Mouse (Mus musculus) frontal cortex, postnatal 25 days (tissue): ENCODE measurements around the gene Gdap1l1.
"Not testable (repeated sequence)": the region's sequence is repeated elsewhere in the genome, so short reads cannot be mapped to it uniquely, and the experiment has no call there.

ENCODE experiments used
- DNase-seq, 2 experiments: peaks; one replicate each; pipeline ENCODE4 v3.0.0; 2022; ENCODE audit warnings: low spot score in 2 of 2

The Gdap1l1 gene

DNA sequence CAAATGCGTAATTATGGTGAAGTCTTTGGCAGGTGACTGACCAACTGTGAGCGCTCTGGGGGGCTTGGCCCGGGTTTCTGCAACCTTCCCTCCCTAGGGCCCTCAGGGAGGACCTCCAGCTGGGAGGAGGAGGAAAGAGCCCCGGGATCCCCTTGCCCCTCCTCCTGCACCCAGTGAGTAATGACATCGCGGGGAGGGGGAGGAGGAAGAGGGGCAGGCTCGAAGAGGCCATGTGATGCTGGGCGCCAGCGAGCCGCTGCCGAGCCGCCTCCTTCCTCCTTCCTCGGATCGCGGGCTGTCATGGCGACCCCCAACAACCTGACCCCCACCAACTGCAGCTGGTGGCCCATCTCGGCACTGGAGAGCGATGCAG is at the start of gene Gdap1l1:
Gdap1l1 (plus strand) TSS at position 231 of the 373 bp plus-strand sequence.
- peak; percentile 52 to 61 for DNase-seq

DNA sequence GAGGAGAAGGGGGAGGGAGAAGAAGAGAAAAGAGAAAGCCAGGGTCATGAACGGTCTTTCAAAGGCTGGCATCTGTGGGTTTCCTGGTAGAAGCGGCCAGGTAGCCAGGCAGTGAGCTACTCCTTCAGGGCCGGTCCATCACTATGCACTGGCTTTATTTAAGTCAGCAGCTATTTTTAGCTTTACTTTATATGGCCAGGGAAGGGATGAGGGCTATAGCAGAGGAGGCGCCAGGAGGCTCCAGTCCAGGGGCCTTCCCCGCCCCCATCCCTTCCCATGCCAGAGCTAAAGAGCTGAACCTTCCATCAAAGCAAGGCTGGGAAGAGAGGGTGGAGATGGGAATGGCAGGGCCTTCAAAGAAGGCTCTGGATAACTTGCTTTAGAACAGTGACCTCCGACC is 45.8 kb upstream of the Gdap1l1 start:
- DNase-seq = no peak

DNA sequence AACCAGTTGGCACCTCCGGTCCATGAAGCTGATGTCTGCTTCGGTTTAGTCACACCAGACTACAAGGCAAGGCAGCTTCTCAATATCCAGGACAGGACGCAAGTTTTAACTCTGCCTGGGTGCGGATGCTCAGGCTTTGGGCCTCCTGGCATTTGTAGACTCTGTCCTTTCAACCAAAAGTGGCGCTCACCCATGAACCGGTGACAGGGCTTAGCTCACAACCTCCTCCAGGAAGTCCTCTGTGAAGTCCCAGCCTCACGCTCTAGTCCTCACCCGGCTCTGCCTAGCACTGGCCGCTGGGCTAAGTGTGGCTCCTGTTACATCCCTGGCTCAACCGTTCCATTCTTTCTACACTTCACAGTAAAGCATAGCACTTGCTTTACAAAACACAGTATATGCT is 45.0 kb upstream of the Gdap1l1 start:
- DNase-seq = no peak

DNA sequence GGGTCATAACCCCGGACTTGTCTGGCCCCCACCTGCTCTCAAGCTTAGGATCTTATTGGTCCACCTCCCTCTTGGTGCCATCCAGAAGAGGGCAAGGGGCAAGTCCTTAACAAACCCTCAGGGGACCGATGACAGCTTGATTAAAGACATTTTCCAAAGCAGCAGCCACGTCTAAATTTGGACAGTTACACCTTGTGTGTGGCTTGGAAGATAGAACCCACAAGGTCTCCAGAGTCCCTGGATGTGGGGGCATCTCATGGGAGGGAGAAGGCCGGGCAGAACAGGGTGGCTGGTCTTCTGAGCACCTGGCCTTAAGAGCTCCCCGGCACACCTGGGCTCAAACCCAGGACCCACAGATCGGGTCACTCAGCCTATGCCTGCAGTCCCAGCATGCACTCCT is 44.3 kb upstream of the Gdap1l1 start:
- no peak for DNase-seq

DNA sequence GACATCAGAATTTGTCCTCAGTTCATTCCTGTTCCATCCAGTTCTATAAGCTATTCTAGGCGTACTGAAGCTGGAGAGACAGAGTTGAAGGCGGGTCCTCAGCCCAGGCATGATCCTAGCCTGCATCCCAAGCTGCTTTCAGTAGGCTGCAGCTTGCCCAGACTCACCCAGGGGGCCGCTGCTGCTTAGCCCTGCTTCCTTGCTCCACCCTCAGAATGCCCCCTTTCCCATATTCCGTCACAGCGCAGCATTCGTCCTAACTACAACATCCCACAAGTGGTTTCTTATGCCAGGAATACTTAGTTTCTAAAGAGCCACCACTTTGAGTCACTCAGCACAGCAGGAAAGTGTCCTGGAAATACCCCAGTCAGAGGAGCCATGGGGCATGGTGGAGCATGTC is 43.3 kb upstream of the Gdap1l1 start:
- no peak for DNase-seq

DNA sequence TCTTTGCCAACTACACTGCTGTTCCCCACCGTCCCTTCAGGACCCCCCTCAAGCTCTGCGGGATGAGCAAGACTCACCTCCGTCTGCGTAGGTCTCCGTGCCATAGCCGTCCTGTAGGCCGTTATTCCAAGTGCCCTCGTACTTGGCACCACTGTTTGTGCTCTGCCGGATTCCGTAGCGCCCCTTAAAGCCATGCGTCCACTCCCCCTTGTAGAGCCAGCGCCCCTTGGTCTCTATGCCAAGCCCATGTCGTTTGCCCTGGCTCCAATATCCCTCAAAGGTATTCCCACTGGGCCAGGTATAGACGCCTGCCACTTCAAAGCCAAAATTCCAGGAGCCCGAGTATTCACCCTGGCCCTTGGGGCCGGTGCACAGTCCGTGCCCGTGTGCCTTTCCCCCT is 41.2 kb upstream of the Gdap1l1 start:
- no peak for DNase-seq

DNA sequence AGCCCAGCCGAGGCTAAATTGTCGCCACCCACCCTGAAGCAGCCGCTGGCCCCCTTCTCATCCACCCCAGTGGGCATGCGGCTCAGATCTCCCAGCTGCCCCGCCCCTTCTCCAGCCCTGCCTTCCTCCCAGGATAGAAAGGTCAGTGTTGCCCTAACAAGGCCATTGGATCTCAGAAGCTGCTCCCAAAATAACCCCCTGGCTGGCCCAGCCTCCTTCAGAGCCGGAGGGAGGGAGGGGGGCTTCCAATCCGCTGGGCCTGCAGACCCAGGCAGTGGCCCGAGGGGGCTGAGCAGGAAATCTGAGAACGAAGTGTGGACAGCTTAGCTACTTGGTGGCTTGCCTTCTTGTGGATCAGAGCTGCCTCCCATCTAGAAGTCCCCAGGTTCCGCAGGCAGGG is 40.4 kb upstream of the Gdap1l1 start, which contains the start of gene Jph2:
Jph2 (minus strand) TSS at position 89 of the 400 bp plus-strand sequence.
- DNase-seq = no peak

DNA sequence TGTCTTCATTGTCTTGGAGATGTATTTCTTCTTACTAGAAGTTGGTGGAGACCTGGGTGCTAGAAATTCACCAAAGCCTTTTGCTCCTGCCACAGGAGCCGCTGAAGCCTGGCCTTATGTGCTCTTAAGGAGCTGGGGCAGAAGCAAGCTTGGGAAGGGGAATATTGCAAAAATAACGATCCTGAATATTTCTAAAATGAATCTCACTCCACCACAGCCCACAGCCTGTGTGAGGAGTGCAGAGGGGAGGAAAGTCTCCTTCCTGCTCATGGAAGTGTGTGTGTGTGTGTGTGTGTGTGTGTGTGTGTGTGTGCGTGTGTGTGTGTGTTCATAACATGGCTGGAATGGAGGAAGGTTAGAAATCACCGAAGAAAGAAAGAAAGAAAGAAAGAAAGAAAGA is 39.5 kb upstream of the Gdap1l1 start:
- no peak for DNase-seq

DNA sequence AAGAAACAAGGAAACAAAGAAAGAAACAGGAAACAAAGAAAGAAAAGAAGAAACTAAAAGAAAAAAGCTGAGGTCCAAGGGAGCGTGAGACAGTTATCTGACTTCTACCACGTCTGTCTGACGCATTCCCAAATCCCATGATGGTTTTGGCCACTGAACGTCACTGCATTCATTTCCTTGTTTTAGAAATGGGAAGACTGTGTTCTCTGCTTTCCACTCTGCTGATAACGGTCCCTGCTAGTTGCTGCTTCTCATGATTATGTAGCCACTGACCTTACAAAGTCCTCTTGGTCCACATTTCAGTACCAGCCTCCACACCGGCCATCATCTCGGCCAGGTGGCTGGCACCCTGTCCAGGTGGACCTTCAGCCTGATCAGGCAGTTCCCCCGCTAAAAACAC is 39.1 kb upstream of the Gdap1l1 start:
- DNase-seq = no peak

DNA sequence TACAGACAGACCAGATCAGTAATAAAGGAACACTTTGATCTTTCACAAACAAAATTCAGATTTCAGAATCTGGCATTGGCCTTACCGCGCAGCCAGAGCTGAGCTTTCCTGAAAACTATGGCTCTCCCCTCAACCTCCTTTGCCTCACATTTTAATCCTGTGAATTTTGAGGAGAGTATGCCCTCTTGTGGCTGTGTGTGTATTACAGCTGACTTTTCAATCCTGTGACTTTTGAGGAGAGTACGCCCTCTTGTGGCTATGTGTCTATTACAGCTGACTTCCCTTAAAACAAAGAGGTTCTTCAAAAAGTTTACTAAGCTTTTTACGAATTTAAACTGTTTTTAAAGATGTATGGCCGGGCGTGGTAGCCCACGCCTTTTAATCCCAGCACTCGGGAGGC is 37.1 kb upstream of the Gdap1l1 start:
- DNase-seq = peak; percentile 74 to 81

DNA sequence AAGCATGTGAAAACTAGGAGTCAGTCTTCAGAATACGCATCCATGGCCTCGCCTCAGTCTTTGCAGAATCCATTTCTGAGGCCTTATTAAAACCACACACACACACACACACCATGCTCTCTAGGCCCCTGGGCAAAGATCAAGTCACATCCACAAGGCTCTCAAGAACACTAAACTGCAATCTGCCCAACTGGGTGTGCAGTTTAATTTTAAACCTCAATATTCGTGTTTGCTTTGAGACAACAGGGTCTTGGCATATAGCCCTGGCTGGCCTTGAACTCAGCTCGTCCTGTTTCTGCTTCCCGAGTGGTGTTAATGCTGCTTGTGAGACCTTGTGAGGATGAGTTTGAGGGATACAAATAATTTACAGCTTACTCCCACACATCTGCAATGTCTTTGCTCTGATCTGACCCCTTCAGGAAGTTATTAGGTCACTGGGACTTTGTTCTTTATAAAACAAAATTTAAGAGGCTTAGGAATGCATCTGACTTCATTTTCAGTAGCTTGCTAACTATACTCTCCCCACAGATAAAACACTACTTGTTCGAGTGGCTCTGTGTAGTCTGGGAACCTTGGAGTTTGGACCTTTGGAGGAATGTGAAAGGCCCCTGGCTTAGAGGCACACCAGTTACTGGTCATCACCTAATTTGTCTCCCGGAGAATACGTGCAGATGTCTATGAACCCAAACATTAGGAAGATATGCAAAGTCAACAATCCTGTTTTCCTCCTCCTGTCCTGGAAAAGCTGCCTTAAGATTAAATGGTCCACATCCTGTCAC is 34.0 kb upstream of the Gdap1l1 start:
- no peak for DNase-seq

DNA sequence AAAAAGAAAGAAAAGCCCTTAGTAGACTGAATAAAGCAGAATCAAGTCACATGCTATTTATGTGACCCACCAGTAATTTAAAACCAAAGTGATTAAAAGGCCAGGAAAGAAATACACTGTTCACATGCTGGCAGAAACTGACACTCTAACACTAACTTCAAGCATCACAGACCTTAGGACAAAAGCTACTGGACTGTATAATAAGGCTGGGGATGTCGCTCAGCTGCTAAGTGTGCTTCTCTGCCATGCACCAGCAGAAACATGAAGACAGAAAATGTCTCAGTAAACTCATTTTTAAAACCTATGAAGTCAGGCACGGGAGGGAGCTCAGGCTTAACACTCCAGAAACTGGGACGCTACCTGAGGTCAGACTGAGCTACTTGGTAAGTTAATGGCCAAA is 28.1 kb upstream of the Gdap1l1 start:
- DNase-seq = no peak

DNA sequence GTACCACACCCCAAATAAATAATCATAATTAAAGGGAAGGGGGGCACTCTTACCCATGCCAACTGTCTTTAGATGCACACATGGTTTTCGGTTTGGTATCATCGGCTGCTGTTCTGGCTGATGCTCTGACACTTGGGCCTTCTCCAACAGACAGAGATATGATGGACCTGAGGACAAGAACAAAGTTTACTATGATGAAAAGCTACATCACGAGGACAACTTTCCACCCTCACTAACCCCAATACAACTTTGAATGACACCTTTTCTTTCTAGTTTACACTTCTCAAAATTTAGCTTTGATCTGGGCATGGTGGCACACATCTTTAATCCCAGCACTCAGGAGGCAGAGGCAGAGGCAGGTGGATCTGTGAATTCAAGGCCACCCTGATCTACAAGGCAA is 26.9 kb upstream of the Gdap1l1 start:
- DNase-seq = not testable (repeated sequence)

DNA sequence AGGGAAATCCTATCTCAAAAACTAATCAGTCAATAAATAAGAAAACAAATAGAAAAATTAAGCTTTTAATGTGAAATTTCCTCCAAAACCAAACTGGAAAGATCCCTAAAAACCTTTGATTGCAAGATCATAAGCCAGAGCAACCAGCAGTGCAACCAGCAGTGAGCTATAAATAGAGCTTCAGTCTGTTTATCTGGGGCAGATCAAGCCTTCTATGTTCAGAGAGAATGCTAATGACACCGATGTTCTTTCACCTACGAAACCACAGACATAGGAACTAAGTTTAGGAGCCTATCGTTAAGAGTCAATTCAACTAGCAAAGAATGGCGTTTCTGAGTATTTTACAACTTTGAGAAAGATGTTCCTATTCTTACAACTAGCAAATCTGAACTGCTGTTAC is 26.4 kb upstream of the Gdap1l1 start:
- DNase-seq = no peak

DNA sequence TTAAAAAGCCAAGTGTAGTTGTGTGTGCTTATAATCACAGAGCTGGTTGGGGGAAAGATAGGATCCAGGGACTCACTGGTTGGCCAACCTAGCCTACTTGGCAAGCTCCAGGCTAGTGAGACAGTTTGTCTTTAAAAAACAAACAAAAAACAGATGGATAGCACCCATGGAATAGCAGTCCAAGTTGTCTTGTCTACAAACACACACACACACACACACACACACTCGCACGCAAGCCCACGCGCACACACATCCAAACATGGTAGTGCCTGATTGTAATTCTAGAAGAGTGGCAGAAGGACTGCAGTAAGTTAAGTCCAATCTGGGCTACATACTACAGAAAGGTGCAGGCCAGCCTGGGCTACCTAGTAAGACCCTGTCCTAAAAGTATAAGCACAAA is 25.9 kb upstream of the Gdap1l1 start:
- DNase-seq = no peak

DNA sequence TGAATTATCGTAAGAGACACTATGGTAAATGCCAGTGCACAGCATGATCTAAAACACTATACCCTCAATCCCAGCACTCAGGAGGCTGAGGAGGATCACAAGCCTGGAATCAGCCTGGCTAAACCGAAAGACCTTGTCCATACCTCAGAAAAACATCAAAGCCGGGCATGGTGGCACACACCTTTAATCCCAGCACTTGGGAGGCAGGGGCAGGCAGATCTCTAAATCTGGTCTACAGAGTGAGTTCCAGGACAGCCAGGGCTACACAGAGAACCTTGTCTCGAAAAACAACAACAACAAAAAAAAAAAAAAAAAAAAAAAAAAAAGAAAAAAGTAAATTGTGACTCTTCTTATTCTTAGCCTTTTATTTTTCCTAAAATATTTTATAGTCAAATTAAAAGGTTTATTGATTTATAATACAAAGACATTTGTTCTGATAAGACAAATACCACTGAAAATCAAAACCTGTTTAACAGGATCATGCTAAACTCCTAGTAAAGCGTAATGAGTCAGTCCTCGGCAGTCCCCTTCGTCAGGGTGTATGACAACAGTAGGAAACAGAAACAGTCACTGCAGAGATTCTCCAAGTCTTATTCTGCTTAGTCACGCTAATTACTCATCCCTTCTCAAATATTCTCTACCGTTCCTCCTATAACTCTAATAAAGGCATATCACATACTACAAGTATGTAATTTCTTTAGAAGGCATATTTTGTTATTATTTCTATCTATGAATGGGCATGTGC is 25.3 kb upstream of the Gdap1l1 start:
- DNase-seq = no peak

DNA sequence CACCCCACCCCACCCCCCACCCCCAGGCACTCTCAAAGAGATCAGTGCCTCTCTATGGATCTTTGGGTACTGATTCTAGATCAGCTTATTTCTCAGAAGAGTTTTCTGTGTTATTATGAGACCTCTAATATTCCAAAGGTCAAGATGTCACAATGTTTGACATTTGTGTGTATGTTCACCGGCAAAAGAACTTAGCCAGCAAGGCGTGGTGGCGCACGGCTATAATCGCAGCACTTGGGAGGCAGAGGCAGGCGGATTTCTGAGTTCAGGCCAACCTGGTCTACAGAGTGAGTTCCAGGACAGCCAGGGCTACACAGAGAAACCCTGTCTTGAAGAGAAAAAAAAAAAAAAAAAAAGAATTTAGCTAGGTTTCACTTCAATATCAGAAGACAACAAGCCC is 21.2 kb upstream of the Gdap1l1 start:
- no peak for DNase-seq

DNA sequence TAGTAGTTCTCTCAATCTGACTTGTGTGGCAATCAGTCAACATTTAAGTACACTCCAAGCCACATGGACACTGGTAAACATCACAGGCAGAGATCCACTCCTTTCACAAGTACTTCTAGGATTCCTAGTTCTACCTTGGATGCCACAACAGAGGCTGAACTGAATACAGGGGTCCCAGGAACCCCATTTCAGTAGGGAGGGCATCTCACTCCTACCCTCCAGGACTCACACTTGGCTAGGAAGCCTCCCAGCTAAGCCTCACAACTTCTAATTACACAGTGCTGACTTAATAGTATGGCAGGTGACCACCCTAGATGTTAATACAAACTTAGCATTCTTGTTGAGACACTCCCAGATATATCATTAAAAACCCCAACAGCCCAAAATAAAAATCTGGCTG is 20.4 kb upstream of the Gdap1l1 start:
- DNase-seq = no peak

DNA sequence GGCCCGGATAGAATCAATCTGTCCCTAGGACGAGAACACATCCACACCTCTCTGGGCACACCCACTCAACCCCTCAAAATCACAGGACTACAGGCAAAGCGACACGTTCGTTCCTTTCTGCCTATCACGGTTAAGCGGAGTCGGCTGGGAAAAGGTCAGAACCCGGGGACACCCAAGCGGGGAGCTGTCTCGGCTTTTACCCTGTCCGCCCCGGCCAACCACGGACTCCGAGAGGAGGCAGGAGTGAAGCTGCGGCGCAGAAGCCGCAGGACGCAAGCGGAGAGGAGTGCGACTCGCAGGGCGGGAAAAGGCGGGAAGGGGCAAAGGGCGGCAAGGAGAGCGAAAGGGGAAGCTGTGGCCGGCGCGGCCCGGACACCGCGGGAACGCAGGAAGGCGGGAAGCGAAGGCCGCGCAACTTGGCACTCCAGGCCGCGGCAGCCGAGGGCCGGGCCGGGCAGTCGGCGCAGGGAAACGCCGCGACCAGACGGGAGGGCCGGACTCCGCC is 19.4 kb upstream of the Gdap1l1 start:
- DNase-seq = no peak

DNA sequence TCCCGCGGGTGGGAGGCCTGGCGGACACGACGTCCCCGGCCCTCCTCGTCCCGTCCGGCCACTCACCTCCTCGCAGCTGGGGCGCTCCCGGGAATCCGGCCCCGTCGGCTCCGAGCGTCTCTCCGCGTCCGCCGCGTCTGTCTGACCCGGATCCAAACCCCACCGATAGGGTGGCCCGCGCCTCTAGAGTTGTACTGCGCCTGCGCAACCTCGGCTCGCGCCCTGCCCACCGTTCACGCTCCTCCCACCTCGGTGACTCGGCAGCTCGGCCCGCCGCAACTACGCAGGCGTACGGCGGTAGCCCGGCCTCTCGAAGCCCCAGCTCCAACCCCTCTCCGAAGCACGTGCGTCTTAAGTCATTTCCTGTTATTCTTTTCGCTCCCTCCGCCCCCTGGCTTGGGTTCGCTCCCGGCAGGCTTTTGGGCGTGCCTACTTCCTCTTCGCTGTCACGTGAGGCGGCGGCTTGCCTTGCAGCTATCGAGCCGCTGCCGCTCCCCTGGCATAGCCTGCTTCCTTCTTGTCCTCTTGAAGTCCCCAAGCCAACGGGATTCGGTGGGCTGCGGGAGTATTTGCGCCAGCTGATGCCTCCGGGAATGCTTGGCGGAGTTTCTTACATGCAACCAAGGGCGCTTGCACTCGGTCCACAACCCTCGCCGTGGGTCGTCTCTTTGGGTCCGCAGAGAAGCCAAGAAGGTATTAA is 18.8 kb upstream of the Gdap1l1 start:
- peak; percentile 94 to 98 for DNase-seq

DNA sequence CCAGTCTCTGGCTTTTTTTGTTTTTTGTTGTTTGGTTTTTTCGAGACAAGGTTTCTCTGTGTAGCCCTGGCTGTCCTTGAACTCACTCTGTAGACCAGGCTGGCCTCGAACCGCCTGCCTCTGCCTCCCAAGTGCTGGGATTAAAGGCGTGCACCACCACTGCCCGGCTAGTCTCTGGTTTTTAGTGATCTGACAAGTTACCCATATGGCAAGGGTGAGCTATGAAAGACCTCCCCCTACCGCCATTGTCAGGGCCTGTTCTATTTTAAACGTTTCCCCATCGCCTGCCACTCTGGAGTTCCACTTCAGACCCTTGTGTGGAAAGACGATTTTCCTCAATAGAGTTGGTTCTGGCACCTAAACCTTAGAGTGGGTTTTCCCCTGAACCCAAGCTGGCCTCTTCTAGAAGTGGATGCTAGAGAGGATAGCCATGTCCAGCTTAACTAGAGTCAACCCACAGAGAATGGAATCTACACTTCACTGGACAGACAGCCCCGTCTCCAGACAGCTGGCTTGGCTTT is 17.9 kb upstream of the Gdap1l1 start:
- DNase-seq = no peak
